Mouse (Mus musculus) cerebellum, postnatal 10 days (tissue): Measurements from ENCODE around the gene Creld2.

ENCODE experiments used
- DNase-seq, 2 experiments: peaks; one replicate each; pipeline ENCODE4 v3.0.0; 2021; ENCODE audit warnings: mixed read lengths in 2 of 2

Gene Creld2

GRCm38 (mm10) chr15:88868024-88868742 lies 48.7 kb downstream of the Creld2 start:
- DNase-seq, result peak; percentile 16 to 24

- no peak for DNase-seq
Measured at GRCm38 (mm10) chr15:88870418-88871185, 51.2 kb downstream of the Creld2 start.

GRCm38 (mm10) chr15:88874061-88874460 lies 54.6 kb downstream of the Creld2 start:
- no peak for DNase-seq

GRCm38 (mm10) chr15:88874477-88874876 lies 55.0 kb downstream of the Creld2 start:
- no peak for DNase-seq

GRCm38 (mm10) chr15:88875625-88876081 lies 56.2 kb downstream of the Creld2 start:
- DNase-seq, result no peak
